Mouse (Mus musculus): ENCODE results near the gene Syde1.

GRCm38 (mm10) chr10:78574250-78575104 lies 17.3 kb downstream of the Syde1 start, which contains the start of gene Ilvbl:
- TF ChIP-seq POLR2A (IDR thresholded peaks at IDR 0.05; ENCODE audit: borderline replicate concordance, extremely low read depth, insufficient read depth, insufficient read length, poor library complexity, severe bottlenecking) = no peak
- TF ChIP-seq CTCF (IDR thresholded peaks at IDR 0.05; ENCODE audit: borderline replicate concordance, extremely low read depth, insufficient read depth, insufficient read length) = no peak

All from brain, embryonic 14.5 days (tissue).